Mouse (Mus musculus) embryo, embryonic 10.5 days (tissue): ENCODE measurements around the gene Grik1.

Source experiments
- DNase-seq: peaks from one replicate; pipeline ENCODE4 v3.0.0-alpha.2; 2015; ENCODE audit warnings: low spot score

Gene Grik1

DNA sequence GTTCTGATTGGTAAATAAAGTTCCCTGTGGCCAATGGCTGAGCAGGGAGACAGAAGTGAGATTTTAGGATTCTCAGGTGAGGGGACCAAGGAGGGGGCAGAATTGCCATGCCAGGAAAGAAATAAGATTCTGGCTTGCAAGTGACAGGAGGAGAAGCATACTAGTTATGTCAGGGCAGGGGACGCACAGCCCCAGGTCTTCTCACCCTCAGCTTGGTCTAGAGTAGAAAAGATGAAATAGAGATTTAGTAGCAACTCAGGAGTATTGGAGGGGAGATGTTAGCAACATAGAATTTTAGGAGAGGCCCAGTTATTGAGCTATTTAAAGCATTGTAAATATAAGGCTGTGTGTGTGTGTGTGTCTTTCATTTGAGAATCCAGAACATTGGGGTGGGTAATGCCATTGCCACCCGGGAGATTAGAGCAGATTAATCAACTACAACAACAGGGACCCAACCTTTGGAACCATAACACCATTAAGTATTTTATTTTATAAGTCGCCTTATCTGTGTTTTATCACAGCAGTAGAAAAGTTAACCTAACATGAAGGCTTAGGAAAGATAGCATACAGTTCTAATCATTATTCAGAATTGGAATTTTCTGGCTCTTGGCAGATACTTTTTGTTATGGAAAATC lies 436.5 kb downstream of the Grik1 start:
- DNase-seq = no peak

DNA sequence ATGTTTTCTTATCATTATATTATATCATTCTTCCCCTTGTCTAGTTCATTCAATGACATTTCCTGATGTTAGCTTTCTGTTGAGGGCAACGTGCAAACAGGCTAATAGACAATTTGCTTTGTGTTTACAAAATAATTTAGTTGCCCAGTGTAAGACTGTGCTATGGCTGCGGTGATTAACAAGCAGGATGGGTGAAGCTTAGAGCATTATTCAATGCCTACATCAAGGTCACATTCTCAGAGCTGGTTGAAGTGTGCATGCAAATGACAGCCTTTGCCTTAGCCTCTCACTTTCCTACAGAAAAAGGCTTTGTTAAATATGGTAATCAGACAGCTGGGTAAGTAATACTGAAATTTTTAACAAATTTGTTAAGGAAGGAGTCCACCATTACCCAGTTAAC lies 438.5 kb downstream of the Grik1 start:
- DNase-seq = no peak

DNA sequence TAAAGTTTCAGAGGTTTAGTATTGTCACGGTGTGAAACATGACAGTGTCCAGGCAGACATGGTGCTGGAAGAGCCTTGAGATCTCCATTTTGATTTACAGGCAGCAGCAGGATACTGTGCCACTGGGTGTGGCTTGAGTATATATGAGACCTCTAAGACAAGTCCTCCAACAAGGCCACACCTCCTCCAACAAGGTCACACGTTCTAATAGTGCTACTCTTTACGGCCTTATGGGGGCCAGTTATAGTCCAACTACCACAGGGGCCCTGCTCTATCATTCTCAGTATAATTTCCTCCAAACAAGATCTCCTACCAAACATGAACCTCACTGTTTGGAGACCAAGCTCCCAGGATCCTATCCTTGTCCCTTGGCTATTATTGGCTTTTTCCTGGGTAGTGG lies 441.3 kb downstream of the Grik1 start:
- DNase-seq = no peak
